Mouse (Mus musculus) small intestine, adult 2 months (tissue): ENCODE results near the gene Tprg.

Experiments
- CTCF ChIP-seq: fragments of 200-500 bp; IDR thresholded peaks from 2 replicates; pipeline ENCODE4 v1.5.1; 2012; ENCODE audit warnings: low read depth, mild to moderate bottlenecking, control low read depth, inconsistent platforms, low read length, moderate library complexity, mixed read lengths; ENCODE audit not compliant: insufficient replicate concordance, insufficient read length; ENCODE audit errors: extremely low read depth
- POLR2A ChIP-seq: fragments of 200-500 bp; IDR thresholded peaks from 2 replicates; pipeline ENCODE4 v1.6.1; 2012; ENCODE audit warnings: low read depth, mild to moderate bottlenecking, control low read depth, inconsistent platforms, low read length, moderate library complexity

DNA sequence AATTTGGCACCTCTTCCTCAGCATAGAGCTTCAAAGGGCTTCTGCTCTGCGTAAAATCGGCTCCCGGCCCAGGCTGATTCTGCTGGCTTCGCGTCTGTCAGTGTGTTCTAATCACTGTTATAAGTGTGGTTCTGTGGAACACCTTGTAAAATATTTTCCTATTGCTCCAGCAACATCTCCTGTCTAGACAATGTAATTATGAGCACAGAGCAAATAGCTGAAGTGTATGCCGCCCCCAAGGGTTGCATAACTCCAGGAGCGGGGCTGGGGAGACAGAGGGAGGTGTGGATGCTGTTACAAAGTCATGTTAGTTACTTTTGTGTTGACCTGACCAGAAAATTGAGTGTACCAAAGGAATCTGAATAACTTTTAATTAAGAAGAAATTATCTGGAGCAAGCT lies 81.2 kb downstream of the Tprg start:
- TF ChIP-seq POLR2A = no peak
- no peak for TF ChIP-seq CTCF
